Mouse (Mus musculus) neural tube, embryonic 13.5 days (tissue): Measurements from ENCODE around the gene Robo3. TPM values are rescaled to one million over a fixed set of nuclear protein-coding genes. Genes with fewer than 3 reads are reported as not detected.

Experiments
- polyA plus RNA-seq: library from polyadenylated mRNA; unstranded; fragments of >200 nt; fragmentation: Nextera tagmentation; extraction: Ambion mirVana; gene quantifications from 2 replicates; pipeline ENCODE4 v1.2.1, GENCODE M21; 2015

Gene Robo3
- polyA plus RNA-seq, 1 experiment from 2014 or later, result 65.0 TPM

Other genes with a start within 250 kb of the Robo3 start
- gene Tmem218, start 225.0 kb downstream of the Robo3 start, polyA plus RNA-seq, result 12.2 and 12.5 TPM in 2 replicates
- gene Slc37a2, start 177.5 kb downstream of the Robo3 start, polyA plus RNA-seq, result 1.0 and 1.9 TPM in 2 replicates
- 7.9 and 9.0 TPM in 2 replicates for gene Ccdc15, start 84.8 kb downstream of the Robo3 start, polyA plus RNA-seq
- 6.7 and 6.9 TPM in 2 replicates for gene Hepacam, start 65.9 kb downstream of the Robo3 start, polyA plus RNA-seq
- 6.2 and 7.8 TPM in 2 replicates for gene Robo4, start 31.3 kb downstream of the Robo3 start, polyA plus RNA-seq
- gene Msantd2, start 56.1 kb upstream of the Robo3 start, polyA plus RNA-seq, result 33.4 and 33.7 TPM in 2 replicates
- gene Esam, start 94.8 kb upstream of the Robo3 start, polyA plus RNA-seq, result 41.5 and 42.5 TPM in 2 replicates
- 1.1 and 2.1 TPM in 2 replicates for gene Vsig2, start 106.0 kb upstream of the Robo3 start, polyA plus RNA-seq
- 10.0 and 11.3 TPM in 2 replicates for gene Nrgn, start 119.7 kb upstream of the Robo3 start, polyA plus RNA-seq
- gene Siae, start 122.5 kb upstream of the Robo3 start, polyA plus RNA-seq, result 8.9 and 13.7 TPM in 2 replicates
- 10.9 and 12.1 TPM in 2 replicates for gene Spa17, start 180.5 kb upstream of the Robo3 start, polyA plus RNA-seq
- gene Tbrg1, start 224.1 kb upstream of the Robo3 start, polyA plus RNA-seq, result 99.3 and 100 TPM in 2 replicates
- 0.22 TPM in 1 of 2 replicates, not detected in the other for gene Panx3, start 236.0 kb upstream of the Robo3 start, polyA plus RNA-seq